Mouse (Mus musculus): ENCODE measurements around the gene Gm12789. TPM values are rescaled to one million over a fixed set of nuclear protein-coding genes. Genes with fewer than 3 reads are reported as not detected.

Gm12789 gene
- polyA plus RNA-seq, 1 experiment from 2014 or later: not detected

Other genes with a start within 250 kb of the Gm12789 start
- not detected in 2 replicates for gene B020004J07Rik, start 142.6 kb upstream of the Gm12789 start, polyA plus RNA-seq (2014; fragmentation: Nextera tagmentation; extraction: Ambion mirVana)
- gene C130073F10Rik, start 92.8 kb upstream of the Gm12789 start, polyA plus RNA-seq (2014; fragmentation: Nextera tagmentation; extraction: Ambion mirVana): not detected in 2 replicates
- not detected in 2 replicates for gene Gm12800, start 77.5 kb upstream of the Gm12789 start, polyA plus RNA-seq (2014; fragmentation: Nextera tagmentation; extraction: Ambion mirVana)
- not detected in 2 replicates for gene Gm12794, start 46.2 kb upstream of the Gm12789 start, polyA plus RNA-seq (2014; fragmentation: Nextera tagmentation; extraction: Ambion mirVana)
- gene Gm12790, start 5.6 kb upstream of the Gm12789 start, polyA plus RNA-seq (2014; fragmentation: Nextera tagmentation; extraction: Ambion mirVana): not detected in 2 replicates
- gene Pde4b, start 100.9 kb downstream of the Gm12789 start, polyA plus RNA-seq (2014; fragmentation: Nextera tagmentation; extraction: Ambion mirVana): 14.6 and 19.8 TPM in 2 replicates